Mouse (Mus musculus) lung, adult 2 months (tissue): ENCODE measurements around the gene Tsga10ip.

ENCODE experiments used
- CTCF ChIP-seq: fragments of 200-500 bp; IDR thresholded peaks from 2 replicates; pipeline ENCODE4 v1.5.1; 2011; ENCODE audit warnings: mild to moderate bottlenecking, low read length, control low read depth; ENCODE audit not compliant: insufficient read depth
- POLR2A ChIP-seq: fragments of 200-500 bp; IDR thresholded peaks from 2 replicates; pipeline ENCODE4 v1.6.1; 2011; ENCODE audit warnings: low read depth, mild to moderate bottlenecking, control low read depth, low read length, borderline replicate concordance; ENCODE audit errors: extremely low read depth

GRCm38 (mm10) chr19:5407133-5407532 lies 4.8 kb upstream of the Tsga10ip start:
- TF ChIP-seq CTCF (peak; percentile 75), POLR2A (no peak; the same call in 1 of the 2 replicates)
